Mouse (Mus musculus): ENCODE measurements around the gene Grm8. TPM values are rescaled to one million over a fixed set of nuclear protein-coding genes. Genes with fewer than 3 reads are reported as not detected.

The Grm8 gene
- 0.08 TPM for polyA plus RNA-seq (2017; shearing (Covaris generic))

GRCm38 (mm10) chr6:28135001-28135401 is at the start of gene Grm8:
TSS of gene Grm8 (minus strand) at chr6:28135178.

All from CD4-positive, CD25-positive, alpha-beta regulatory T cell (primary cell).